Mouse (Mus musculus) ES-E14 (cell line): Measurements from ENCODE around the gene Tmem242. TPM values are rescaled to one million over a fixed set of nuclear protein-coding genes. Genes with fewer than 3 reads are reported as not detected.

ENCODE experiments used
- DNase-seq: peaks from one replicate; pipeline ENCODE4 v3.0.0-alpha.2; 2013; ENCODE audit warnings: low read depth, low spot score
- H3K27ac ChIP-seq: 2 replicates; pipeline ENCODE4 v1.5.1; 2012; ENCODE audit warnings: low read depth, mild to moderate bottlenecking, low read length, moderate library complexity, mixed read lengths; ENCODE audit not compliant: poor library complexity, insufficient read depth, severe bottlenecking
- H3K36me3 ChIP-seq: 2 replicates; pipeline ENCODE4 v1.6.1; 2012; ENCODE audit warnings: mild to moderate bottlenecking, low read length, moderate library complexity, mixed read lengths; ENCODE audit not compliant: control insufficient read depth, poor library complexity, insufficient read depth, severe bottlenecking
- H3K4me1 ChIP-seq, 2 experiments: fragments of 150-350 bp in 1 of 2; sonication (generic) in 1 of 2; 2 replicates each; pipeline ENCODE4 v1.6.1; 2012; ENCODE audit warnings: low read length in 2 of 2, mild to moderate bottlenecking in 1 of 2, mixed read lengths in 1 of 2; ENCODE audit not compliant: control insufficient read depth in 2 of 2, insufficient read depth in 2 of 2, poor library complexity in 1 of 2
- H3K4me3 ChIP-seq, 2 experiments: fragments of 150-350 bp in 1 of 2; sonication (generic) in 1 of 2; 2 replicates each; pipeline ENCODE4 v1.5.1; 2012; ENCODE audit warnings: low read length in 2 of 2, low read depth in 1 of 2, mild to moderate bottlenecking in 1 of 2, mixed read lengths in 1 of 2; ENCODE audit not compliant: insufficient read depth in 1 of 2, poor library complexity in 1 of 2, severe bottlenecking in 1 of 2
- H3K9ac ChIP-seq: 2 replicates; pipeline ENCODE4 v1.6.1; 2012; ENCODE audit warnings: low read depth, mild to moderate bottlenecking, low read length, mixed read lengths; ENCODE audit not compliant: poor library complexity, insufficient read depth, severe bottlenecking
- H3K9me3 ChIP-seq: fragments of 150-350 bp; sonication (generic); 2 replicates; pipeline ENCODE4 v1.6.1; 2012; ENCODE audit warnings: low read depth, mild to moderate bottlenecking, low read length; ENCODE audit not compliant: control insufficient read depth, insufficient read depth
- CHD2 ChIP-seq: IDR thresholded peaks from 2 replicates; pipeline ENCODE4 v1.6.1; 2014; ENCODE audit warnings: mild to moderate bottlenecking, low read depth, low read length, inconsistent platforms
- HCFC1 ChIP-seq: IDR thresholded peaks from 2 replicates; pipeline ENCODE4 v1.6.1; 2012; ENCODE audit warnings: low read length, inconsistent platforms, borderline replicate concordance; ENCODE audit not compliant: insufficient read depth
- MAFK ChIP-seq: IDR thresholded peaks from 2 replicates; pipeline ENCODE4 v1.6.1; 2014; ENCODE audit warnings: mild to moderate bottlenecking, low read depth, low read length, inconsistent platforms; ENCODE audit not compliant: insufficient read depth
- ZC3H11A ChIP-seq: IDR thresholded peaks from 2 replicates; pipeline ENCODE4 v1.6.1; 2012; ENCODE audit warnings: low read depth, mild to moderate bottlenecking, inconsistent platforms, low read length, borderline replicate concordance
- ZNF384 ChIP-seq: IDR thresholded peaks from 2 replicates; pipeline ENCODE4 v1.6.1; 2012; ENCODE audit warnings: low read depth, low read length, inconsistent platforms
- in situ Hi-C, 2 experiments: fragments of 600-800 bp; cut with MboI; formaldehyde crosslinking; loops; one replicate each; pipeline ENCODE4 v1.15.1; 2025; ENCODE audit warnings: low sequenced_read_pairs in 2 of 2, inconsistent platforms in 1 of 2; ENCODE audit not compliant: unreplicated experiment in 2 of 2
- total RNA-seq: library from RNA; depleted of rRNA; stranded (reverse); fragments of 300-350 nt; gene quantifications from 2 replicates; pipeline ENCODE4 v1.2.3, GENCODE M21; 2012; rRNA removed

Gene Tmem242
- 42.5 and 61.6 TPM in 2 replicates for total RNA-seq

GRCm38 (mm10) chr17:5440159-5440971, at the start of gene Tmem242:
TSS of gene Tmem242 (minus strand) at chr17:5440259.
- DNase-seq = peak; percentile 94
- TF ChIP-seq ZC3H11A (peak; percentile 12; the same call in 1 of the 2 replicates), ZNF384 (peak; percentile 97), HCFC1 (peak; percentile 89), CHD2 (peak; percentile 65; the same call in 1 of the 2 replicates), MAFK (no peak)
- H3K4me3 ChIP-seq = peak within 1 kb of the TSS; percentile 89 to 90
- peaks cover 4% of the 10 kb centered on the region for H3K36me3 ChIP-seq
- H3K9ac ChIP-seq = peak within 1 kb of the TSS; percentile 94
- H3K9me3 ChIP-seq = no peaks in the 10 kb centered on the region
- H3K4me1 ChIP-seq = no peaks in the 10 kb centered on the region
- in situ Hi-C loops = no loop called here
- H3K27ac ChIP-seq = no peak within 1 kb of the TSS

- no peaks in the 10 kb centered on the region for H3K9me3 ChIP-seq
- 0 out of 4 replicates have a peak, but pooled peaks cover 0 to 2% of the 10 kb centered on the region in 2 experiments for H3K4me1 ChIP-seq
- no peak overlapping the region for H3K4me3 ChIP-seq
- H3K27ac ChIP-seq = no peak overlapping the region
- DNase-seq = no peak
- no peak overlapping the region for H3K9ac ChIP-seq
- no peak for TF ChIP-seq ZNF384
- no peak for TF ChIP-seq HCFC1
- TF ChIP-seq ZC3H11A = no peak
- in situ Hi-C loops = no loop called here
- H3K36me3 ChIP-seq = no peaks in the 10 kb centered on the region
These were observed 48.1 kb upstream of the Tmem242 start for GRCm38 (mm10) chr17:5488156-5488555.

GRCm38 (mm10) chr17:5484663-5485062, 44.6 kb upstream of the Tmem242 start:
- Histone ChIP-seq H3K36me3 (no peaks in the 10 kb centered on the region), H3K9me3 (no peaks in the 10 kb centered on the region), H3K4me1 (no peaks in the 10 kb centered on the region; a peak in 1 of 4 replicates), H3K4me3 (no peak overlapping the region), H3K9ac (no peak overlapping the region), H3K27ac (no peak overlapping the region)
- TF ChIP-seq ZC3H11A (no peak), ZNF384 (no peak), HCFC1 (no peak), CHD2 (no peak), MAFK (no peak)
- in situ Hi-C loops = no loop called here
- DNase-seq = no peak

- H3K9ac ChIP-seq = no peak overlapping the region
- no peak overlapping the region for H3K4me3 ChIP-seq
- DNase-seq = no peak
- H3K27ac ChIP-seq = no peak overlapping the region
- TF ChIP-seq ZNF384 (no peak), CHD2 (no peak), HCFC1 (no peak), ZC3H11A (no peak), MAFK (no peak)
- H3K4me1 ChIP-seq = no peaks in the 10 kb centered on the region; a peak in 1 of 4 replicates
- H3K36me3 ChIP-seq = no peaks in the 10 kb centered on the region
- in situ Hi-C loops = no loop called here
- no peaks in the 10 kb centered on the region for H3K9me3 ChIP-seq
These were observed 43.4 kb upstream of the Tmem242 start for GRCm38 (mm10) chr17:5483456-5483855.
